Mouse (Mus musculus) small intestine, adult 2 months (tissue): ENCODE results near the gene Srp14. TPM values are rescaled to one million over a fixed set of nuclear protein-coding genes. Genes with fewer than 3 reads are reported as not detected.
A peak's percentile ranks its signal among the peaks of the same experiment; 100 is the strongest.

Source experiments
- H3K27ac ChIP-seq: fragments of 200-500 bp; 2 replicates; pipeline ENCODE4 v1.5.1; 2012; ENCODE audit warnings: low read depth, low read length, control low read depth, inconsistent platforms; ENCODE audit not compliant: insufficient read depth
- H3K27me3 ChIP-seq: fragments of 200-500 bp; 2 replicates; pipeline ENCODE4 v1.6.1; 2012; ENCODE audit warnings: mild to moderate bottlenecking, moderate library complexity, low read length, inconsistent platforms; ENCODE audit not compliant: control insufficient read depth, insufficient read depth
- H3K36me3 ChIP-seq: fragments of 200-500 bp; 2 replicates; pipeline ENCODE4 v1.6.1; 2012; ENCODE audit warnings: mild to moderate bottlenecking, low read length, control low read depth, inconsistent platforms; ENCODE audit not compliant: control insufficient read depth, insufficient read depth
- H3K4me1 ChIP-seq: fragments of 200-500 bp; 2 replicates; pipeline ENCODE4 v1.6.1; 2012; ENCODE audit warnings: low read length, inconsistent platforms, mixed read lengths; ENCODE audit not compliant: control insufficient read depth, insufficient read depth, insufficient read length
- H3K4me3 ChIP-seq: fragments of 200-500 bp; 2 replicates; pipeline ENCODE4 v1.5.1; 2012; ENCODE audit warnings: low read depth, mild to moderate bottlenecking, control low read depth, inconsistent platforms, low read length, moderate library complexity
- CTCF ChIP-seq: fragments of 200-500 bp; IDR thresholded peaks from 2 replicates; pipeline ENCODE4 v1.5.1; 2012; ENCODE audit warnings: low read depth, mild to moderate bottlenecking, control low read depth, inconsistent platforms, low read length, moderate library complexity, mixed read lengths; ENCODE audit not compliant: insufficient replicate concordance, insufficient read length; ENCODE audit errors: extremely low read depth
- POLR2A ChIP-seq: fragments of 200-500 bp; IDR thresholded peaks from 2 replicates; pipeline ENCODE4 v1.6.1; 2012; ENCODE audit warnings: low read depth, mild to moderate bottlenecking, control low read depth, inconsistent platforms, low read length, moderate library complexity
- WGBS: fragments of 180-500 bp; shearing (Covaris S2); methylation state at CpG from one replicate; pipeline ENCODE4 v1.1.7; 2018; 5-methylcytosine and 5-hydroxymethylcytosine counted together
- polyA plus RNA-seq: library from polyadenylated mRNA; depleted of rRNA; stranded (reverse); fragments of >200 nt; gene quantifications from 2 replicates; pipeline ENCODE4 v1.2.3, GENCODE M21; 2012

The Srp14 gene
- polyA plus RNA-seq, 1 experiment, result 16.3 TPM

GRCm38 (mm10) chr2:118478833-118479549, 520 bp downstream of the Srp14 start:
- Histone ChIP-seq H3K27me3 (no peaks in the 10 kb centered on the region), H3K4me1 (peaks cover 4% of the 10 kb centered on the region; the same call in 1 of the 2 replicates), H3K27ac (0 out of 2 replicates have a peak overlapping the region, but pooled peaks have one; percentile 1), H3K4me3 (peak overlapping the region; percentile 80), H3K36me3 (peaks cover 15% of the 10 kb centered on the region)
- WGBS, result under 1% methylated on average over 52 of the region's 52 CpGs
- TF ChIP-seq CTCF (no peak), POLR2A (no peak)

GRCm38 (mm10) chr2:118468354-118468753, 11.2 kb downstream of the Srp14 start:
- Histone ChIP-seq H3K4me1 (no peaks in the 10 kb centered on the region), H3K27me3 (no peaks in the 10 kb centered on the region), H3K27ac (no peak overlapping the region), H3K4me3 (no peak overlapping the region), H3K36me3 (peaks cover 33% of the 10 kb centered on the region)
- TF ChIP-seq POLR2A, result no peak
- TF ChIP-seq CTCF, result no peak

GRCm38 (mm10) chr2:118466601-118467000, 12.9 kb downstream of the Srp14 start:
- no peaks in the 10 kb centered on the region for H3K4me1 ChIP-seq
- H3K27me3 ChIP-seq, result no peaks in the 10 kb centered on the region
- no peak overlapping the region for H3K27ac ChIP-seq
- peaks cover 26% of the 10 kb centered on the region for H3K36me3 ChIP-seq
- TF ChIP-seq CTCF, result no peak
- TF ChIP-seq POLR2A, result no peak
- WGBS, result 65% methylated on average over 1 of the region's 1 CpGs
- H3K4me3 ChIP-seq, result no peak overlapping the region

DNA sequence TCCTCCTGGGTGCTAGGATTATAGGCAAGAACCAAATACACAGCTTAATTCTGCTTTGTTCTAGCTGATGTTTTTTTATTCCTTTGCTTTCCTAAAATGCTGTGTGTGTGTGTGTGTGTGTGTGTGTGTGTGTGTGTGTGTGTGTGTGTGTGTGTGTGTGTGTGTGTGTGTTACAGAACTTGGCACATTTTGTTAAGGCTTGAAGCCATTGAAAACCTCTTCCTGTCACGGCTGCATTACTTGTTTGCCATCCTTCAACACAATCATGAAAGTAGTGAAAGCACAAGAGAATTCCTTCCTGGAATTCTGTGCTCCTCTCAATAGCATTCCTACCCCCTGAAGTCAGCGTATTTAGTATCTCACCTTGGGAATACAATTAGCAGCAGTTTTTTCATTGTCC, 13.6 kb downstream of the Srp14 start:
- H3K4me1 ChIP-seq, result no peaks in the 10 kb centered on the region
- WGBS, result 77% methylated on average over 2 of the region's 2 CpGs
- H3K4me3 ChIP-seq, result no peak overlapping the region
- no peaks in the 10 kb centered on the region for H3K27me3 ChIP-seq
- TF ChIP-seq CTCF (no peak), POLR2A (no peak)
- H3K36me3 ChIP-seq, result peaks cover 22% of the 10 kb centered on the region
- no peak overlapping the region for H3K27ac ChIP-seq

GRCm38 (mm10) chr2:118464450-118464849, 15.1 kb downstream of the Srp14 start:
- Histone ChIP-seq H3K36me3 (peaks cover 20% of the 10 kb centered on the region), H3K4me3 (no peak overlapping the region), H3K4me1 (no peaks in the 10 kb centered on the region), H3K27ac (no peak overlapping the region), H3K27me3 (no peaks in the 10 kb centered on the region)
- TF ChIP-seq CTCF, result no peak
- no peak for TF ChIP-seq POLR2A
- 82% methylated on average over 3 of the region's 3 CpGs for WGBS

DNA sequence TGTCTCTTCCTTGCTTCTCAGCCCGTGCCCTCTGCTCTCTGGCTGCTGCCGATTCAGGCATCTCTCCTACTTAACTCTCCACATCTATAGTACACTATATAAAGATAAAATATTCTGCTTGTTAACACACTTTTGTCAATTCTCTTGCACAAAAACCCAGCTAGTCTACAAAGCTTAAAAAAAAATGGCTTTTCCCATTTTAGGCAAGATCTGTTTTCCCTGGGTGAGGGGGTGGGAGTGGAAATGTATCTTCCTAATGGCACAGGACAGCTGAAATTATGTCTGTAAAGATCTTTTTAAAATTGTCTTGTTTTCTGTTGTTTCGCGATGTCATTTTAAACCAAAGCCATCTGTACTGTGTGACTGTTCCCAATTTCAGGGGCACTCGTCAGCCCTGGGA, 16.0 kb downstream of the Srp14 start:
- no peak overlapping the region for H3K27ac ChIP-seq
- no peaks in the 10 kb centered on the region for H3K27me3 ChIP-seq
- peaks cover 15% of the 10 kb centered on the region for H3K36me3 ChIP-seq
- no peak overlapping the region for H3K4me3 ChIP-seq
- H3K4me1 ChIP-seq, result no peaks in the 10 kb centered on the region
- WGBS, result 97% methylated on average over 5 of the region's 5 CpGs
- no peak for TF ChIP-seq CTCF
- no peak for TF ChIP-seq POLR2A

DNA sequence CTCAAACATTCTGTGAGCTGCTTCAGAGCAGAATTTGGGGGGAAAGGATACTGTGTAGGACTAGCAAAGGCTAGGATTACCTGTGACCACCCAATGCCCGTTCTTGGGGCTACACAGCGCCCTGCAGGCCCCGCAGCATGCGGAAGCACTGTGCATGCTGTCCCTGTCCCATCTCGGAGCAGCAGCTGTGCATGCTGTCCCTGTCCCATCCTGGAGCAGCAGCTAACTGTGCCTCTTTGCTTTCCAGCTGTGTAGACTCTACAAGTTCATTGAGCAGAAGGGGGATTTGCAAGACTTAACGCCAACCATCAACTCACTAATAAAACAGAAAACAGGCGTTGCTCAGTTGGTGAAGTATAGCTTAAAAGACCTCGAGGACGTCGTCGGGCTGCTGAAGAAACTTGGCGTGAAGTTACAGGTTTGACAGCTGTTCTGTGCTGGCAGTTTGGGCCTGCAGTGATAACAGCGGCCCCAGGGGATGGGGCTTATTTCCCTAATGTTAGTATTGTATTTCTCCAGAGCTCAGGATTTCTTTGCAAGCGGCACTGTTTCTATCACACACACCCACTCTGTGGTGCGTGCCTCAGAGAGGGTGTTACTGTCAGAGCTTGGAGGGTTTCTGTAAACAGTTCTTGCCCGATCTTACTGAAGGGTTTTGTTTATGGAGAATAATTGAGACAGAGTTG, 17.9 kb downstream of the Srp14 start:
- no peaks in the 10 kb centered on the region for H3K27me3 ChIP-seq

More for the DNA sequence above, 17.9 kb downstream of the Srp14 start:
- Histone ChIP-seq H3K4me1 (no peaks in the 10 kb centered on the region), H3K4me3 (no peak overlapping the region), H3K36me3 (peaks cover 13% of the 10 kb centered on the region), H3K27ac (no peak overlapping the region)
- TF ChIP-seq POLR2A (no peak), CTCF (no peak)
- WGBS, result 85% methylated on average over 16 of the region's 16 CpGs
